Mouse (Mus musculus): Measurements from ENCODE around the gene Cep97. TPM values are rescaled to one million over a fixed set of nuclear protein-coding genes. Genes with fewer than 3 reads are reported as not detected.

Gene Cep97
- polyA plus RNA-seq, 1 experiment from 2014 or later, result 20.5 TPM

DNA sequence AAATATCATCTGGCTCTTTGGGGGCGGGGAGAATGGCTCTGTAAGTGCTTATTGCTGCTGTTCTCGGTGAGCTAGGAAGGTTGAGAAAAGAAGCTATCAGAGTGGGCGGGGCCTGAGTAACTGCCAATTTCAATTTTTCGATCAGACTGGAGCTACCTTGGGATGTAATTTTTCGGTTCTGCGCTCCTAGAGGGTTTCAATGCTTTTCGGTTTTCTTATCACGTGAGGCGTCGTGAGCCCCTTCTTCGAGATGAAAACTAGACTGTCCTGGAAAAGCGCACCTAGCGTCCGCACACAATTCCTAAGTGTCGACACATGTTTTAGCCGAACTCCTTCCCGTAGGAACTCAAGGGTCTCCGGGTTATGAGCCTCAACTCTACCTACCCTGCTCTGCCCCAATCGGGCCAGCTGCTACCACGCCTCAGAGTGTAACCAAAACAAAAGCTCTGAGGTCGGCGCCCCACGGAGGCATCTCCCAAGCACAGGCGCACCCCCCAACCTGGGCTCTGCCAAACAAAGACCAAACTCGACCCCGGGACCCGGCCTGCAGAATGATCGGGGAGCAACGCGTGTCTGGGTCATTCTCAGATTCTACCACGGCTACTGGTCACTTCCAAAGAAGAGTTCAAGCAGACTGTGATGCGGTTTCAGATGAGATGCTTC lies 843 bp downstream of the Cep97 start:
- WGBS, result under 1% methylated on average over 32 of the region's 32 CpGs
- peak overlapping the region; percentile 75 for H3K4me3 ChIP-seq (ENCODE audit: low read depth, low read length)
- peaks cover 2% of the 10 kb centered on the region; the same call in 1 of the 2 replicates for H3K36me3 ChIP-seq (ENCODE audit: control insufficient read depth, insufficient read depth, low read length)
- H3K27me3 ChIP-seq (ENCODE audit: control insufficient read depth, insufficient read depth, low read length), result no peaks in the 10 kb centered on the region
- DNase-seq (ENCODE audit: low spot score), result peak; percentile 76
- peak overlapping the region; percentile 39; the same call in 1 of the 2 replicates for H3K27ac ChIP-seq (ENCODE audit: low read depth, low read length)
- peak overlapping the region; percentile 65 for H3K4me2 ChIP-seq (ENCODE audit: low read depth, low read length, severe bottlenecking)
- no peaks in the 10 kb centered on the region for H3K9me3 ChIP-seq (ENCODE audit: control insufficient read depth, low read length)
- H3K4me1 ChIP-seq (replicated peaks; ENCODE audit: control insufficient read depth, insufficient read depth, low read length), result no peaks in the 10 kb centered on the region
- H3K9ac ChIP-seq (ENCODE audit: low read length), result peak overlapping the region; percentile 80
- peak; percentile 58 for ATAC-seq (replicated peaks; ENCODE audit: low FRiP score)

- no peak for DNase-seq (ENCODE audit: low spot score)
- 92% methylated on average over 4 of the region's 4 CpGs for WGBS
- no peak overlapping the region for H3K4me2 ChIP-seq (ENCODE audit: low read depth, low read length, severe bottlenecking)
- no peak overlapping the region for H3K27ac ChIP-seq (ENCODE audit: low read depth, low read length)
- ATAC-seq (replicated peaks; ENCODE audit: low FRiP score), result no peak
- no peaks in the 10 kb centered on the region for H3K9me3 ChIP-seq (ENCODE audit: control insufficient read depth, low read length)
- H3K27me3 ChIP-seq (ENCODE audit: control insufficient read depth, insufficient read depth, low read length), result no peaks in the 10 kb centered on the region
- no peak overlapping the region for H3K9ac ChIP-seq (ENCODE audit: low read length)
- no peaks in the 10 kb centered on the region for H3K4me1 ChIP-seq (replicated peaks; ENCODE audit: control insufficient read depth, insufficient read depth, low read length)
- no peak overlapping the region for H3K4me3 ChIP-seq (ENCODE audit: low read depth, low read length)
- H3K36me3 ChIP-seq (ENCODE audit: control insufficient read depth, insufficient read depth, low read length), result peaks cover 2% of the 10 kb centered on the region; the same call in 1 of the 2 replicates
Measured at GRCm38 (mm10) chr16:55924010-55924409, 10.6 kb downstream of the Cep97 start.

- Histone ChIP-seq H3K4me1 (replicated peaks; ENCODE audit: control insufficient read depth, insufficient read depth, low read length) (no peaks in the 10 kb centered on the region), H3K36me3 (ENCODE audit: control insufficient read depth, insufficient read depth, low read length) (no peaks in the 10 kb centered on the region; the same call in 1 of the 2 replicates), H3K4me3 (ENCODE audit: low read depth, low read length) (no peak overlapping the region), H3K9me3 (ENCODE audit: control insufficient read depth, low read length) (no peaks in the 10 kb centered on the region), H3K9ac (ENCODE audit: low read length) (no peak overlapping the region), H3K27ac (ENCODE audit: low read depth, low read length) (no peak overlapping the region), H3K27me3 (ENCODE audit: control insufficient read depth, insufficient read depth, low read length) (no peaks in the 10 kb centered on the region), H3K4me2 (ENCODE audit: low read depth, low read length, severe bottlenecking) (no peak overlapping the region)
- WGBS, result 91% methylated on average over 10 of the region's 10 CpGs
- ATAC-seq (replicated peaks; ENCODE audit: low FRiP score), result no peak
- DNase-seq (ENCODE audit: low spot score), result no peak
Measured at GRCm38 (mm10) chr16:55922079-55922478, 12.6 kb downstream of the Cep97 start.

DNA sequence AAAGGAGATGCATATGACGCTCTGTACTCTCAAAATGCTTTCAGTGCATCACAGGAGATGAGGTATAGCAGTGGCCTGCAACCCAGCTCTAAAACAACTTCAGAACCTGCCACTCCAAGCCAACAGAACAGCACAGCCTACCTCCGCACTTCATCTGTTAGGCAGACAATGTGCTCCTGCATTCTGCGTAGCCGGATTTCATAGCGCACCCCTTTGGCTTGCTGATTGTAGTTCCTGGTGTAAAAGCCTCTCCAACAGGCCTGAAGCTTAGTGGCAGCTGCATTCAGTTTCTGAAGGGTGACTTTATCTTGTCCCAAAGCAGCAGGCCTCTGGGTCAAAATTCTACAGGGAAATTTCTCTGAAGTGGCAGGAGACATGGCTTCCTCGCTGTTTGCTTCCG lies 19.9 kb downstream of the Cep97 start:
- H3K9me3 ChIP-seq (ENCODE audit: control insufficient read depth, low read length), result no peaks in the 10 kb centered on the region
- no peaks in the 10 kb centered on the region for H3K27me3 ChIP-seq (ENCODE audit: control insufficient read depth, insufficient read depth, low read length)
- H3K36me3 ChIP-seq (ENCODE audit: control insufficient read depth, insufficient read depth, low read length), result no peaks in the 10 kb centered on the region; the same call in 1 of the 2 replicates
- WGBS, result 97% methylated on average over 7 of the region's 7 CpGs
- H3K4me1 ChIP-seq (replicated peaks; ENCODE audit: control insufficient read depth, insufficient read depth, low read length), result no peaks in the 10 kb centered on the region
- H3K27ac ChIP-seq (ENCODE audit: low read depth, low read length), result no peak overlapping the region
- no peak overlapping the region for H3K9ac ChIP-seq (ENCODE audit: low read length)
- H3K4me2 ChIP-seq (ENCODE audit: low read depth, low read length, severe bottlenecking), result no peak overlapping the region
- no peak overlapping the region for H3K4me3 ChIP-seq (ENCODE audit: low read depth, low read length)
- DNase-seq (ENCODE audit: low spot score) (no peak), ATAC-seq (replicated peaks; ENCODE audit: low FRiP score) (no peak)

GRCm38 (mm10) chr16:55910208-55910793 lies 24.4 kb downstream of the Cep97 start:
- H3K4me3 ChIP-seq (ENCODE audit: low read depth, low read length), result no peak overlapping the region
- no peaks in the 10 kb centered on the region for H3K9me3 ChIP-seq (ENCODE audit: control insufficient read depth, low read length)
- H3K27ac ChIP-seq (ENCODE audit: low read depth, low read length), result no peak overlapping the region
- H3K4me2 ChIP-seq (ENCODE audit: low read depth, low read length, severe bottlenecking), result no peak overlapping the region
- H3K9ac ChIP-seq (ENCODE audit: low read length), result no peak overlapping the region
- no peaks in the 10 kb centered on the region for H3K4me1 ChIP-seq (replicated peaks; ENCODE audit: control insufficient read depth, insufficient read depth, low read length)
- ATAC-seq (replicated peaks; ENCODE audit: low FRiP score), result no peak
- H3K36me3 ChIP-seq (ENCODE audit: control insufficient read depth, insufficient read depth, low read length), result no peaks in the 10 kb centered on the region; the same call in 1 of the 2 replicates
- no peaks in the 10 kb centered on the region for H3K27me3 ChIP-seq (ENCODE audit: control insufficient read depth, insufficient read depth, low read length)
- WGBS, result 87% methylated on average over 10 of the region's 10 CpGs
- no peak for DNase-seq (ENCODE audit: low spot score)

DNA sequence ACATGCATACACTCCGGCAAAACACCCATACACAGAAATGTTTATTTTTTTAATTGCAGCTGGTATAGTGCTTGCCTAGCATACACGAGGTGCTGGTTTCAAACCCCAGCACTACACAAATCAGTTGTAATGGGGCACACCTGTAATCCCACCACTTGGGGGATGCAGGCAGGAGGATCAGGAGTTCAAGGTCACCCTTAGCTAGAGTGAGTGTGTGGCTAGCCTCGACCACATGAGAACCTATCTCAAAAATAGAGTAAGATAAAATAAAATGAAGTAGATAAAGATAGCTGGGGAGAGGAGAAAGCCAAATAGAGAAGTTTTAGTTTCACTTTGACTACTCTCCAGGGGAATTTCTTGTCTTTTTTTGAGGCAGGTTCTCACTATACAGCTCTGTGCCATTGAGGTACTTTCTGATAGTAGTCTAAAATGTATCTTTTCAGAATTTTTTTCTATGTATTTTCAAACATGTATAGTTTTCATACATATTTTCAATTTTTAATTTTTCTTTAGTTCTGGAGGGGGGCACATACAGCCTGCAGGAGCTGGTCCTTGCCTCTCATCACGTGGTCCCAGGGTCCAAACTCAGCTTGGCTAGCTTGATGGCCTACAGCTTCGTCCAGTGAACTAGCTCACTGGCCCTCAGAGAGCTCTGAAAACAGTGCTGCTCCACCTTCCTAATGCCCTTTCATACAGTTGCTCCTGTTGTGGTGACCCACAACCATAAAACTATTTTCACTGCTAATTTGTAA lies 27.6 kb downstream of the Cep97 start:
- H3K4me3 ChIP-seq (ENCODE audit: low read depth, low read length), result no peak overlapping the region
- 92% methylated on average over 5 of the region's 5 CpGs for WGBS
- H3K9ac ChIP-seq (ENCODE audit: low read length), result no peak overlapping the region
- no peaks in the 10 kb centered on the region; the same call in 1 of the 2 replicates for H3K36me3 ChIP-seq (ENCODE audit: control insufficient read depth, insufficient read depth, low read length)
- H3K9me3 ChIP-seq (ENCODE audit: control insufficient read depth, low read length), result no peaks in the 10 kb centered on the region
- no peak overlapping the region for H3K4me2 ChIP-seq (ENCODE audit: low read depth, low read length, severe bottlenecking)
- H3K27ac ChIP-seq (ENCODE audit: low read depth, low read length), result no peak overlapping the region
- ATAC-seq (replicated peaks; ENCODE audit: low FRiP score), result no peak
- DNase-seq (ENCODE audit: low spot score), result no peak
- no peaks in the 10 kb centered on the region for H3K4me1 ChIP-seq (replicated peaks; ENCODE audit: control insufficient read depth, insufficient read depth, low read length)
- H3K27me3 ChIP-seq (ENCODE audit: control insufficient read depth, insufficient read depth, low read length), result no peaks in the 10 kb centered on the region

- ATAC-seq (replicated peaks; ENCODE audit: low FRiP score), result no peak
- Histone ChIP-seq H3K9ac (ENCODE audit: low read length) (no peak overlapping the region), H3K36me3 (ENCODE audit: control insufficient read depth, insufficient read depth, low read length) (no peaks in the 10 kb centered on the region; the same call in 1 of the 2 replicates), H3K27ac (ENCODE audit: low read depth, low read length) (no peak overlapping the region), H3K27me3 (ENCODE audit: control insufficient read depth, insufficient read depth, low read length) (no peaks in the 10 kb centered on the region), H3K4me3 (ENCODE audit: low read depth, low read length) (no peak overlapping the region), H3K4me2 (ENCODE audit: low read depth, low read length, severe bottlenecking) (no peak overlapping the region), H3K4me1 (replicated peaks; ENCODE audit: control insufficient read depth, insufficient read depth, low read length) (no peaks in the 10 kb centered on the region), H3K9me3 (ENCODE audit: control insufficient read depth, low read length) (no peaks in the 10 kb centered on the region)
- DNase-seq (ENCODE audit: low spot score), result no peak
- 91% methylated on average over 25 of the region's 25 CpGs for WGBS
Measured at GRCm38 (mm10) chr16:55905370-55905769, 29.3 kb downstream of the Cep97 start.

DNA sequence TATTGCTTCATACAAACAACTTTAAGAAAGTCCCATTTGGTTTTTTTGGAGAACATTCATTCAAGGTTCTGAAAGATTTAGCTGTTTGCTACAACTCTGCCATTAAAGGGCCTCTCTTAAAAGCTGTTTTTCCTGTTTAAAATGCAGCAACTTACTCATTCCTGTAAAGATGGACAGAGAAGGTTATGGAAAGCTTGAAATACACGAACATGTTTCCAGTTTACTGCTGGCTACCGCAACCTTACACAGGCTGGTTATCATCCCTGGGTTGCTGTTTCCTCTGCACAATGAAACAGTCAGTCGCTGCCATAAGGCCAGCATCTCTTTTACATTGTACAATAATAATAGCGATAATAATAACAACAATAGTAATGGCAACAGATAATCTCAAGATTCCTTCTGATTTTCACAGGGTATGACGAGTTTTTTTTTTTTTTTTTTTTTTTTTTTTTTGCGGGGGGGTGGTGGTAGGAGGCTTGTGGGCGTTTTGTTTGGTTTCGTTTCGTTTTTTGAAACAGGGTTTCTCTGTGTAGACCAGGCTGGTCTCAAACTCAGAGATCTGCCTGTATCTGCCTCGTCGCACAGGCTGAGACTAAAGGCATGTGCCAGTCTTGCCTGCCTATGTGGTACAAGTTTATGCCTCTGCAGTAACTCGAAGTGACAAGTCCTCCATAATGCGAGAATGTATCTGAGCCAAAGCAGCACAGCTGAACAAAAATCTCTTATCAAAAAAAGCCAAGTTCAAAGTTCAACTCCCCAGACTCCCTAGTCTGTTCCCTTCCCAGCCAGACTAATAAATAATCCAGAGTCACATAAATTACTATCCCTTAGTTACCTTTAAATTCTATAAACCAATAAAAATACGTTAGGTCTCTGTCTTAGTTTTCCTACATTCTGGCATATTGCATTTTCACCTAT lies 32.6 kb downstream of the Cep97 start:
- no peak for ATAC-seq (replicated peaks; ENCODE audit: low FRiP score)
- no peak overlapping the region for H3K27ac ChIP-seq (ENCODE audit: low read depth, low read length)
- H3K36me3 ChIP-seq (ENCODE audit: control insufficient read depth, insufficient read depth, low read length), result no peaks in the 10 kb centered on the region; the same call in 1 of the 2 replicates
- no peak overlapping the region for H3K4me2 ChIP-seq (ENCODE audit: low read depth, low read length, severe bottlenecking)
- no peak overlapping the region for H3K4me3 ChIP-seq (ENCODE audit: low read depth, low read length)
- WGBS, result 90% methylated on average over 14 of the region's 14 CpGs
- H3K9ac ChIP-seq (ENCODE audit: low read length), result no peak overlapping the region
- no peaks in the 10 kb centered on the region for H3K27me3 ChIP-seq (ENCODE audit: control insufficient read depth, insufficient read depth, low read length)
- H3K9me3 ChIP-seq (ENCODE audit: control insufficient read depth, low read length), result no peaks in the 10 kb centered on the region
- H3K4me1 ChIP-seq (replicated peaks; ENCODE audit: control insufficient read depth, insufficient read depth, low read length), result no peaks in the 10 kb centered on the region
- DNase-seq (ENCODE audit: low spot score), result no peak
